Mouse (Mus musculus) sigmoid colon, adult 10 weeks (tissue): Measurements from ENCODE around the gene Kcnmb1. TPM values are rescaled to one million over a fixed set of nuclear protein-coding genes. Genes with fewer than 3 reads are reported as not detected.

Experiments used
- polyA plus RNA-seq: library from polyadenylated mRNA; stranded (reverse); fragments of 350-450 nt; fragmentation: Illumina TruSeq; extraction: RNeasy Lipid Tissue Mini Kit (QIAGEN cat#74804); gene quantifications from one replicate; pipeline ENCODE4 v1.2.3, GENCODE M21; 2014; ENCODE audit warnings: low read depth, low replicate concordance

Kcnmb1 gene
- 13.4 TPM for polyA plus RNA-seq

GRCm38 (mm10) chr11:33962688-33963407 lies at the start of gene Kcnmb1:
TSS of gene Kcnmb1 (plus strand) at chr11:33963013.

DNA sequence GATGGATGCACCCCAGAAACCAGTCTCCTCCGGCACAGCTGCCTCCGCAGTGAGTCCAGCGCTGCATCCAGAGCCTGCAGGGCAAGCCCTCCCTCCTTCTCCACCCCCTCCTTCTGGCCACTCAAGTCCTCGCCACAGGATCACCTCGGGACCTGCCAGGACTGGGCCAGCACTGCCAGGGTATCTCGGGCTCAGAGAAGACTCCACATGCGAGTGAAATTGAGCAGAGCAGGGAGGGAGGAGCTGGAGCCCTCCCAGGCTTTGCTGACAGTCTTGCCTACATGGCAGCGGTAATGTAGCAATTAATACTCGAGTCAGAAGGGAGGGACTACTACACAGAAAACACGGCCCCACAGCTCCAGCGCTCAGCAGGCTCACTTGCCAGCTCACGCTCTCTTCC lies 30.1 kb downstream of the Kcnmb1 start, which contains the start of gene Kcnip1:
Gene Kcnip1 (minus strand): TSS at position 215 of the 400 bp plus-strand sequence.

Other genes starting within 250 kb of the Kcnmb1 start
- gene Kcnip1, start 30.1 kb downstream of the Kcnmb1 start, polyA plus RNA-seq = 2.8 TPM
- 3.8 TPM for gene Lcp2, start 83.9 kb downstream of the Kcnmb1 start, polyA plus RNA-seq
- gene 4930469K13Rik, start 135.5 kb downstream of the Kcnmb1 start, polyA plus RNA-seq = not detected
- not detected for gene Foxi1, start 245.1 kb downstream of the Kcnmb1 start, polyA plus RNA-seq